ENCODE assay signal across 23 mouse cellular contexts in genomic region chr19:40299182-40299581, GRCm38 (mm10). TPM values are rescaled to one million over a fixed set of nuclear protein-coding genes. Genes with fewer than 3 reads are reported as not detected.
DNase-seq lines count a peak whose midpoint lies in the region; ATAC-seq and TF ChIP-seq lines count a peak whose summit lies in the region.
"Had no signal": no experiment of that assay in that cellular context is flagged by ENCODE, and none has a peak within 500 bp of the region (broad histone marks: within the 10 kb centered on the region; RNA-seq: fewer than 3 reads in every experiment).

No protein-coding gene starts in this region.

- TF ChIP-seq POLR2A in brain, embryonic 14.5 days (IDR thresholded peaks at IDR 0.05; ENCODE audit: borderline replicate concordance, extremely low read depth, insufficient read depth, insufficient read length, poor library complexity, severe bottlenecking), result no peak

- H3K27ac ChIP-seq in gastrocnemius, adult 2 months, result no peak overlapping the region
- no peak overlapping the region for H3K27ac ChIP-seq in limb, embryonic 13.5 days
- H3K27ac ChIP-seq in limb, embryonic 10.5 days, result no peak overlapping the region
- H3K27ac ChIP-seq: forebrain, embryonic 10.5 days; hindbrain, postnatal 0 days; lung, embryonic 15.5 days had no signal

- H3K36me3 ChIP-seq in limb, embryonic 13.5 days, result no peaks in the 10 kb centered on the region
- no peaks in the 10 kb centered on the region for H3K36me3 ChIP-seq in limb, embryonic 10.5 days
- H3K36me3 ChIP-seq: forebrain, embryonic 10.5 days; hindbrain, embryonic 10.5 days; lung, embryonic 15.5 days had no signal

- no peaks in the 10 kb centered on the region for H3K9me3 ChIP-seq in limb, embryonic 13.5 days
- no peaks in the 10 kb centered on the region for H3K9me3 ChIP-seq in limb, embryonic 10.5 days (replicated peaks)
- H3K9me3 ChIP-seq: forebrain, embryonic 10.5 days; heart, embryonic 10.5 days; hindbrain, embryonic 10.5 days; lung, embryonic 15.5 days had no signal

- DNase-seq in gastrocnemius, adult 2 months, result no peak
- no peak for DNase-seq in gastrocnemius, postnatal 36 days
- DNase-seq in limb, embryonic 10.5 days (ENCODE audit: low spot score), result no peak
- DNase-seq in brain, embryonic 14.5 days (ENCODE audit: low read depth), result peak; percentile 19
- peak; percentile 17 for DNase-seq in mesoderm, embryonic 11.5 days (ENCODE audit: low read depth, low spot score)
- no peak for DNase-seq in cerebellum, postnatal 4 days (ENCODE audit: low spot score in 2 of 2)
- DNase-seq: adrenal gland, postnatal 14 days; cerebellum, adult 11 months; cerebellum, adult 9-11 months; forebrain, postnatal 0 days; kidney, postnatal 36 days; lung, postnatal 4 days; thymus, adult 18-20 months; thymus, postnatal 36 days had no signal

- H3K4me2 ChIP-seq in limb, embryonic 13.5 days (replicated peaks), result 0 out of 2 replicates have a peak overlapping the region, but pooled peaks have one; percentile 14
- H3K4me2 ChIP-seq: lung, embryonic 15.5 days had no signal

- TF ChIP-seq CTCF in gastrocnemius, adult 2 months (IDR thresholded peaks at IDR 0.05), result no peak
- TF ChIP-seq CTCF in brain, embryonic 14.5 days (IDR thresholded peaks at IDR 0.05; ENCODE audit: borderline replicate concordance, extremely low read depth, insufficient read depth, insufficient read length), result no peak

- no peaks in the 10 kb centered on the region for H3K27me3 ChIP-seq in limb, embryonic 13.5 days
- H3K27me3 ChIP-seq in limb, embryonic 10.5 days (ENCODE audit: low read depth, poor library complexity, severe bottlenecking), result no peaks in the 10 kb centered on the region
- H3K27me3 ChIP-seq: lung, embryonic 15.5 days had no signal

- WGBS in limb, embryonic 13.5 days, result 43% methylated on average over 6 of the region's 6 CpGs
- 64% methylated on average over 6 of the region's 6 CpGs for WGBS in limb, embryonic 10.5 days

- ATAC-seq in limb, embryonic 13.5 days (ENCODE audit: low FRiP score, low read depth), result no peak
- no peak for ATAC-seq in granulocyte monocyte progenitor cell, adult 5-6 weeks (replicated peaks; ENCODE audit: poor library complexity, severe bottlenecking)
- ATAC-seq: intestine, embryonic 16.5 days; midbrain, embryonic 16.5 days had no signal

- intact Hi-C loops in gastrocnemius, adult 2 months (cut with DNase I), result no loop called here
- intact Hi-C loops in gastrocnemius, postnatal 36 days (cut with DNase I), result no loop called here

- H3K4me3 ChIP-seq in gastrocnemius, adult 2 months, result peak overlapping the region; percentile 21
- H3K4me3 ChIP-seq in limb, embryonic 13.5 days, result no peak overlapping the region
- no peak overlapping the region for H3K4me3 ChIP-seq in limb, embryonic 10.5 days
- H3K4me3 ChIP-seq: forebrain, embryonic 10.5 days; heart, embryonic 10.5 days; hindbrain, embryonic 10.5 days; lung, embryonic 15.5 days had no signal

- H3K4me1 ChIP-seq in limb, embryonic 13.5 days, result peaks cover 22% of the 10 kb centered on the region
- H3K4me1 ChIP-seq in limb, embryonic 10.5 days, result peaks cover 6% of the 10 kb centered on the region
- H3K4me1 ChIP-seq: lung, embryonic 15.5 days had no signal

- no peak overlapping the region for H3K9ac ChIP-seq in limb, embryonic 13.5 days
- H3K9ac ChIP-seq: forebrain, postnatal 0 days; lung, embryonic 15.5 days had no signal

RNA-seq across cellular contexts. Expression of gene Pdlim1, which starts 27.5 kb away (rescaled TPM):
- total RNA-seq in gastrocnemius, adult 2 months (2021), result 100 to 1,000 TPM in 1 of 2 experiments, 10 to 100 TPM in 1; 70.8 to 292 TPM
- total RNA-seq in gastrocnemius, postnatal 36 days (2021), result 100 to 1,000 TPM in 1 of 2 experiments, 10 to 100 TPM in 1; 83.7 to 139 TPM
- polyA plus RNA-seq in limb, embryonic 13.5 days (2015; fragmentation: Nextera tagmentation; extraction: Ambion mirVana), result 112 and 125 TPM in 2 replicates
- 63.2 and 63.7 TPM in 2 replicates for polyA plus RNA-seq in limb, embryonic 10.5 days (2016; fragmentation: Nextera tagmentation; extraction: Ambion mirVana)
- polyA plus RNA-seq in brain, embryonic 14.5 days (2012; rRNA removed), result 14.9 and 15.1 TPM in 2 replicates
- total RNA-seq in granulocyte monocyte progenitor cell, adult 5-6 weeks (2014; fragmentation: Nextera tagmentation), result 22.7 and 52.6 TPM in 2 replicates
- 18.3 and 41.9 TPM in 2 replicates for total RNA-seq in granulocyte monocyte progenitor cell, adult 5-6 weeks (2017)

Comparison
In these comparisons a context has a peak if more than half of its experiments do, and no peak if none do; other contexts are left out.
1. DNase-seq: peak in brain, embryonic 14.5 days (single experiment) and mesoderm, embryonic 11.5 days (single experiment); none in gastrocnemius, adult 2 months (single experiment), gastrocnemius, postnatal 36 days (0 of 2), limb, embryonic 10.5 days (single experiment) and cerebellum, postnatal 4 days (0 of 2).